Mouse (Mus musculus) stomach, embryonic 14.5 days (tissue): ENCODE data around the gene Bcat2. TPM values are rescaled to one million over a fixed set of nuclear protein-coding genes. Genes with fewer than 3 reads are reported as not detected.

Experiments
- ATAC-seq: fragments of 200-750 bp; cut with Nextera tagmentation; 2 replicates; pipeline ENCODE4 v1.8.0; 2017; ENCODE audit warnings: low read depth, moderate TSS enrichment; ENCODE audit not compliant: insufficient number of reproducible peaks, insufficient read depth, low FRiP score
- H3K27ac ChIP-seq: fragments of 300-500 bp; sonication (generic); 2 replicates; pipeline ENCODE4 v1.5.1; 2014; ENCODE audit warnings: mild to moderate bottlenecking, low read length, moderate library complexity, mixed read lengths
- H3K27me3 ChIP-seq: fragments of 300-500 bp; sonication (generic); 2 replicates; pipeline ENCODE4 v1.6.1; 2014; ENCODE audit warnings: low read length, control low read depth, mixed read lengths; ENCODE audit not compliant: control insufficient read depth, insufficient read depth
- H3K36me3 ChIP-seq: fragments of 300-500 bp; sonication (generic); 2 replicates; pipeline ENCODE4 v1.6.1; 2014; ENCODE audit warnings: mild to moderate bottlenecking, control low read depth, low read length, moderate library complexity, mixed read lengths; ENCODE audit not compliant: control insufficient read depth, insufficient read depth
- H3K4me1 ChIP-seq: fragments of 300-500 bp; sonication (generic); 2 replicates; pipeline ENCODE4 v1.6.1; 2014; ENCODE audit warnings: low read length, control low read depth, mixed read lengths; ENCODE audit not compliant: control insufficient read depth, insufficient read depth
- H3K4me2 ChIP-seq: fragments of 300-500 bp; sonication (generic); replicated peaks from 2 replicates; pipeline ENCODE4 v1.6.1; 2014; ENCODE audit warnings: low read depth, low read length, control low read depth
- H3K4me3 ChIP-seq: fragments of 300-500 bp; sonication (generic); 2 replicates; pipeline ENCODE4 v1.5.1; 2014; ENCODE audit warnings: low read depth, low read length, control low read depth
- H3K9ac ChIP-seq: fragments of 300-500 bp; sonication (generic); replicated peaks from 2 replicates; pipeline ENCODE4 v1.6.1; 2014; ENCODE audit warnings: low read depth, mild to moderate bottlenecking, control low read depth, low read length, moderate library complexity, mixed read lengths
- H3K9me3 ChIP-seq: fragments of 300-500 bp; sonication (generic); 2 replicates; pipeline ENCODE4 v1.6.1; 2016; ENCODE audit warnings: low read depth, low read length, control low read depth; ENCODE audit not compliant: control insufficient read depth
- WGBS: fragments of 180-500 bp; shearing (Covaris S2); extraction: QIAGEN DNeasy Blood & Tissue Kit; methylation state at CpG from one replicate; pipeline ENCODE4 v1.1.7; 2014; 5-methylcytosine and 5-hydroxymethylcytosine counted together
- polyA plus RNA-seq: library from polyadenylated mRNA; unstranded; fragments of >200 nt; fragmentation: Nextera tagmentation; extraction: Ambion mirVana; gene quantifications from 2 replicates; pipeline ENCODE4 v1.2.1, GENCODE M21; 2014

Bcat2 gene
- polyA plus RNA-seq, 1 experiment from 2014 or later: 61.6 TPM

GRCm38 (mm10) chr7:45587631-45588592 lies 18.0 kb downstream of the Bcat2 start:
- Histone ChIP-seq H3K27me3 (no peaks in the 10 kb centered on the region), H3K9ac (no peak overlapping the region), H3K9me3 (no peaks in the 10 kb centered on the region), H3K4me1 (no peaks in the 10 kb centered on the region), H3K4me3 (no peak overlapping the region), H3K27ac (no peak overlapping the region), H3K4me2 (no peak overlapping the region), H3K36me3 (peaks cover 15% of the 10 kb centered on the region)
- WGBS: 92% methylated on average over 23 of the region's 23 CpGs
- no peak for ATAC-seq

GRCm38 (mm10) chr7:45589173-45589572 lies 19.2 kb downstream of the Bcat2 start:
- Histone ChIP-seq H3K27me3 (no peaks in the 10 kb centered on the region), H3K4me2 (peak overlapping the region; percentile 43), H3K4me3 (peak overlapping the region; percentile 14)

GRCm38 (mm10) chr7:45589898-45590297 lies 19.9 kb downstream of the Bcat2 start:
- no peak overlapping the region for H3K4me3 ChIP-seq
- peaks cover 12% of the 10 kb centered on the region for H3K36me3 ChIP-seq
- H3K9ac ChIP-seq: no peak overlapping the region
- no peaks in the 10 kb centered on the region for H3K27me3 ChIP-seq
- no peak overlapping the region for H3K4me2 ChIP-seq
- ATAC-seq: no peak
- H3K4me1 ChIP-seq: no peaks in the 10 kb centered on the region
- no peak overlapping the region for H3K27ac ChIP-seq
- 92% methylated on average over 5 of the region's 5 CpGs for WGBS
- no peaks in the 10 kb centered on the region for H3K9me3 ChIP-seq

More at GRCm38 (mm10) chr7:45589173-45589572, 19.2 kb downstream of the Bcat2 start:
- Histone ChIP-seq H3K4me1 (no peaks in the 10 kb centered on the region), H3K36me3 (peaks cover 12% of the 10 kb centered on the region), H3K9ac (no peak overlapping the region), H3K27ac (no peak overlapping the region), H3K9me3 (no peaks in the 10 kb centered on the region)
- 2% methylated on average over 19 of the region's 19 CpGs for WGBS
- peak; percentile 96 for ATAC-seq

DNA sequence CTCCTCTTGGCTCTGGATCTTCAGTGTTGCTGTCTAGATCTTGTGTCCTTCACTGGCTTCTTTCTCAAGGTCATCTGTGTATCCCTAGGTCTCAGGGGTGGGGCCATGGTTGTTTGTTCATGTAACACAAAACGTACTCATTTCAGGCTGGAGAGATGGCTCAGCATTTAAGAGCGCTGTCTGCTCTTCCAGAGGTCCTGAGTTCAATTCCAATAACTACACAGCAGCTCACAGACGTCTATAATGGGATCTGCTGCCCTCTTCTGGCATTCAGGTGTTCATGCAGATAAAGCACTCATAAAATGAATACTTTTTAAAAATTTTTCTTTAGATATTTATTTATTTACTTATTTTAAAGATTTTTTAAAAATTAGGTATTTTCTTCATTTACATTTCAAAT lies 20.9 kb downstream of the Bcat2 start:
- Histone ChIP-seq H3K4me1 (no peaks in the 10 kb centered on the region), H3K4me2 (no peak overlapping the region), H3K36me3 (peaks cover 2% of the 10 kb centered on the region; the same call in 1 of the 2 replicates), H3K4me3 (no peak overlapping the region), H3K9me3 (no peaks in the 10 kb centered on the region), H3K27ac (no peak overlapping the region), H3K9ac (no peak overlapping the region), H3K27me3 (no peaks in the 10 kb centered on the region)
- WGBS: 59% methylated on average over 3 of the region's 3 CpGs
- ATAC-seq: no peak

- H3K4me3 ChIP-seq: no peak overlapping the region
Measured at GRCm38 (mm10) chr7:45591880-45592279, 21.9 kb downstream of the Bcat2 start.

DNA sequence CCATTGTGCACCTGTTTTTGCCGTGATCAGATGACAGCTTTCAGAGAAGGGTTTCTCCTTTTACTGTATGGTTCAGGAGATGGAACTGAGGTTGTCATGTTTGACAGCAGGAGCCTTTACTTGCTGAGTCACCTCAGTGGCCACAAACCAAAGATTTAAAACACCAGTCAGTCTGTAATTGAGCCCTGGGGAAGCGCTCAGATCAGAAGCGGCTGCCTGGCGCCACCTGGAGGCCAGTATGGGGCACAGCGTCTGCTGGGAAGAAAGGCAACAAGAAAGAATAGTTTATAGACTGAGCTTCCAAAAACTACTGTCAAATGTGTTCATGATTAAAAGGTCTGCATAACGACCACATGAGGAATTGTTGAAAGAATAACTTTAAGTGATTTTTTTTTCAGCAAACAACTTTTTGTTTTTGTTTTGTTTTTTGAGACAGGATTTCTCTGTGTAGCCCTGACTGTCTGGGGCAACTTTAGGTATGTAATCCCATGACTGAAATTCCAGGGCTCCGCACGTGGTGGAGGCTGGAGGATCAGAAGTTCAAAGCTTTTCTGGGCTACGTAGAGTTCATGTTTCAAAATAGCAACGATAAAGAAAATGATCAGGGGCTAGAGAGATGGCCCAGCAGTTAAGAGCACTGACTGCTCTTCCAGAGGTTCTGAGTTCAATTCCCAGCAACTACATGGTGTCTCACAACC lies 23.3 kb downstream of the Bcat2 start:
- Histone ChIP-seq H3K4me3 (no peak overlapping the region), H3K9me3 (no peaks in the 10 kb centered on the region), H3K27me3 (no peaks in the 10 kb centered on the region), H3K36me3 (no peaks in the 10 kb centered on the region), H3K9ac (no peak overlapping the region), H3K27ac (no peak overlapping the region), H3K4me2 (no peak overlapping the region), H3K4me1 (no peaks in the 10 kb centered on the region)
- ATAC-seq: no peak
- WGBS: 18% methylated on average over 10 of the region's 10 CpGs

More at GRCm38 (mm10) chr7:45591880-45592279, 21.9 kb downstream of the Bcat2 start:
- Histone ChIP-seq H3K27me3 (no peaks in the 10 kb centered on the region), H3K27ac (no peak overlapping the region), H3K9me3 (no peaks in the 10 kb centered on the region), H3K36me3 (no peaks in the 10 kb centered on the region; the same call in 1 of the 2 replicates), H3K9ac (no peak overlapping the region), H3K4me1 (no peaks in the 10 kb centered on the region), H3K4me2 (no peak overlapping the region)
- 72% methylated on average over 7 of the region's 7 CpGs for WGBS
- ATAC-seq: no peak

- H3K27me3 ChIP-seq: no peaks in the 10 kb centered on the region
- no peak overlapping the region for H3K4me2 ChIP-seq
- no peak overlapping the region for H3K9ac ChIP-seq
- H3K4me3 ChIP-seq: no peak overlapping the region
- H3K27ac ChIP-seq: no peak overlapping the region
- H3K4me1 ChIP-seq: no peaks in the 10 kb centered on the region
- H3K36me3 ChIP-seq: no peaks in the 10 kb centered on the region
- ATAC-seq: no peak
- 87% methylated on average over 4 of the region's 4 CpGs for WGBS
- no peaks in the 10 kb centered on the region for H3K9me3 ChIP-seq
Measured at GRCm38 (mm10) chr7:45595176-45595575, 25.2 kb downstream of the Bcat2 start.

DNA sequence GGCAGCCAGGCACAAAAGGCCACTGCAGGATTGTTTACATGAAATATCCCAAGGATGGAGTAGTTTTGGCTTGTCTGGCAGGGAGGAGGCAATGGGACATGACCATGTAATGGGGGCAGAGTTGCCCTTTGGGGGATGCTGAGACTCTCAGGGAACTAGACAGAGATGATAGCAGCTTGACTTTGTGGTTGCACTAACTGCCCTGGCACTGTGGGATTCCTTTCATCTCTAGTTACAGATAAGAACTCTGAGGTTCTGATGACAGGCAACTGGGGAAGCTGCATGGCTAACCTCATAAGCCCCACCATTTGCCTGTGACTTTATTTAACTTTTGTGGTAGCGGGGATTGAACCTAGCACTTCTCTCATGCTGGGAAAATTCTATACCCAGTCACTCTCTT lies 26.2 kb downstream of the Bcat2 start:
- Histone ChIP-seq H3K4me2 (no peak overlapping the region), H3K9ac (no peak overlapping the region), H3K27ac (no peak overlapping the region), H3K36me3 (no peaks in the 10 kb centered on the region), H3K27me3 (no peaks in the 10 kb centered on the region), H3K4me1 (no peaks in the 10 kb centered on the region), H3K4me3 (no peak overlapping the region), H3K9me3 (no peaks in the 10 kb centered on the region)
- 82% methylated on average over 1 of the region's 1 CpGs for WGBS
- ATAC-seq: no peak
